13 mouse cellular contexts compared by ENCODE assay signal in the genomic region with DNA sequence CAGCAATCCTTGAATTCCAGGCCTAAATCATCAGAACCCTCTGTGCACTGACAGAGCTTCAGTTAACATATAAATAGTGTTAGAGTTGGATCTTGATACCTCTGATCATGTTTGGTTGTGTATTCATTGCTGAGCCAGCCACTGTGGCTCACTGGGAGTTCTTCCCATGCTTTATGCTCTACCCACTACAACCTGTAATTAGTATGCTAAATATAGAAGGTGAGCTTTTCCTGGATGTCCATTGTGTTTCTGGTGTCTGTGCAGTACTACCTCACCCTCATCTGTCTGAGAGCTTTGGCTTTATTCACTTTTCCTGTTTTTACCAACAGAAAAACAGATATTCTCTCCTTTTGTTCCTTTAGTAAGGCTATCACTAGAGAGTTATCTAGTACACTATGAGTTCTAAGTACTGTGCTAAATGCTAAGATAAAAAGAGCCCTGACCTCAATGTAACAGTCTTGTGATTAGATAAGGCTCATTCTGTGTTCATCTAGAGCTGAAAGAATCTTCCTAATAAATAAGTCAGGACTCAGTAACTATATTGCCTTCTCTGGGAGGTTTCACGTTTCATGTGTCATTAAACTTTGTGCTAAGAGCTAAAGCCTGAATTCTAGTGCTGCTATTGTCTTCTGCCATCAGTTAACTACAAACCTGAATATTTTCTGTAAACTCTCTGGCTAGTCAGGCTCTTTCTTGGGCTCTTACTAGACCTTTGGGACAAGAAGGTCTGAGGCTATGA.
DNase-seq lines count a peak whose midpoint lies in the region; ATAC-seq and TF ChIP-seq lines count a peak whose summit lies in the region.
"Had no signal": no experiment of that assay in that cellular context is flagged by ENCODE, and none has a peak within 500 bp of the region (broad histone marks: within the 10 kb centered on the region; RNA-seq: fewer than 3 reads in every experiment).

No protein-coding gene starts in this region.

- DNase-seq in heart, postnatal 14 days, result no peak
- DNase-seq in 416B (ENCODE audit: low read depth), result peak; percentile 17
- DNase-seq in liver, embryonic 14.5 days (ENCODE audit: low read depth in 3 of 3, low spot score in 3 of 3), result peak in 1 of 3 experiments; percentile 35
- DNase-seq in spleen, postnatal 14 days (ENCODE audit: low spot score in 2 of 2), result no peak
- no peak for DNase-seq in lung, adult 18-20 months
- DNase-seq: cerebellum, adult 9-11 months; thymus, postnatal 4 days had no signal

- no peak for ATAC-seq in heart, embryonic 11.5 days (replicated peaks; ENCODE audit: insufficient number of reproducible peaks, low FRiP score, low TSS enrichment)
- peak; percentile 77 for ATAC-seq in liver, embryonic 14.5 days (ENCODE audit: insufficient read depth)

- no peaks in the 10 kb centered on the region for H3K9me3 ChIP-seq in heart, embryonic 11.5 days (replicated peaks; ENCODE audit: control insufficient read depth, low read length)
- H3K9me3 ChIP-seq in liver, embryonic 14.5 days (ENCODE audit: control insufficient read depth, low read length), result no peaks in the 10 kb centered on the region
- H3K9me3 ChIP-seq: limb, embryonic 10.5 days had no signal

- no peaks in the 10 kb centered on the region for H3K27me3 ChIP-seq in heart, embryonic 11.5 days (ENCODE audit: control insufficient read depth, insufficient read depth, low read length)
- H3K27me3 ChIP-seq in liver, embryonic 14.5 days (ENCODE audit: control insufficient read depth, insufficient read depth, low read length), result no peaks in the 10 kb centered on the region

- no peak overlapping the region for H3K4me3 ChIP-seq in heart, embryonic 11.5 days (ENCODE audit: low read depth, low read length)
- no peak overlapping the region for H3K4me3 ChIP-seq in brown adipose tissue, adult 24 weeks (ENCODE audit: insufficient read depth, low read depth, low read length)
- H3K4me3 ChIP-seq in liver, embryonic 14.5 days (ENCODE audit: insufficient read depth in 1 of 2, low read depth in 2 of 2, low read length in 2 of 2), result no peak overlapping the region
- H3K4me3 ChIP-seq: erythroblast, embryonic 14.5 days; limb, embryonic 10.5 days; myocyte had no signal

- no peak overlapping the region for H3K9ac ChIP-seq in heart, embryonic 11.5 days (ENCODE audit: low read depth, low read length)
- H3K9ac ChIP-seq in liver, embryonic 14.5 days (replicated peaks), result 0 out of 2 replicates have a peak overlapping the region, but pooled peaks have one; percentile 10
- H3K9ac ChIP-seq: hindbrain, embryonic 14.5 days had no signal

- TF ChIP-seq CTCF in liver, embryonic 14.5 days (IDR thresholded peaks at IDR 0.05; ENCODE audit: low read depth), result no peak

- no peak overlapping the region for H3K4me2 ChIP-seq in heart, embryonic 11.5 days
- peak overlapping the region; percentile 49 for H3K4me2 ChIP-seq in liver, embryonic 14.5 days (ENCODE audit: low read depth)
- H3K4me2 ChIP-seq: hindbrain, embryonic 14.5 days had no signal

- TF ChIP-seq EP300 in liver, embryonic 14.5 days (IDR thresholded peaks at IDR 0.05; ENCODE audit: low read depth), result peak; percentile 78

- peaks cover 9% of the 10 kb centered on the region for H3K4me1 ChIP-seq in heart, embryonic 11.5 days (ENCODE audit: control insufficient read depth, insufficient read depth, low read length)
- H3K4me1 ChIP-seq in brown adipose tissue, adult 24 weeks (ENCODE audit: control insufficient read depth, insufficient read depth, insufficient read length, low read length), result peaks cover 10% of the 10 kb centered on the region
- H3K4me1 ChIP-seq in liver, embryonic 14.5 days (replicated peaks; ENCODE audit: control insufficient read depth in 2 of 2, insufficient read depth in 2 of 2, low read length in 1 of 2), result peaks cover 32 to 38% of the 10 kb centered on the region in 2 experiments
- H3K4me1 ChIP-seq: limb, embryonic 10.5 days had no signal

- no peaks in the 10 kb centered on the region for H3K36me3 ChIP-seq in heart, embryonic 11.5 days (ENCODE audit: control insufficient read depth, insufficient read depth, low read length)
- H3K36me3 ChIP-seq in liver, embryonic 14.5 days (replicated peaks; ENCODE audit: control insufficient read depth, insufficient read depth, low read depth), result no peaks in the 10 kb centered on the region
- H3K36me3 ChIP-seq: limb, embryonic 10.5 days had no signal

- H3K27ac ChIP-seq in heart, embryonic 11.5 days (ENCODE audit: low read depth, low read length), result peak overlapping the region; percentile 6; the same call in 1 of the 2 replicates
- H3K27ac ChIP-seq in brown adipose tissue, adult 24 weeks (replicated peaks; ENCODE audit: low read depth, low read length), result peak overlapping the region; percentile 55
- H3K27ac ChIP-seq in liver, embryonic 14.5 days, result peak overlapping the region; percentile 46
- H3K27ac ChIP-seq: hindbrain, embryonic 14.5 days; limb, embryonic 10.5 days had no signal

- 41% methylated on average over 1 of the region's 1 CpGs for WGBS in heart, embryonic 11.5 days (ENCODE audit: insufficient replicate concordance)
- 9% methylated on average over 1 of the region's 1 CpGs for WGBS in liver, embryonic 14.5 days (ENCODE audit: insufficient replicate concordance)

- intact Hi-C loops in heart, postnatal 14 days (cut with DNase I), result no loop called here
